In genomic region chr11:98066201-98066600, GRCm38 (mm10) we compare ENCODE assay signal across 28 mouse cellular contexts. TPM values are rescaled to one million over a fixed set of nuclear protein-coding genes. Genes with fewer than 3 reads are reported as not detected.
"Had no signal": no experiment of that assay in that cellular context is flagged by ENCODE, and none has a peak within 500 bp of the region (broad histone marks: within the 10 kb centered on the region; RNA-seq: fewer than 3 reads in every experiment).

No protein-coding gene starts in this region.

- H3K4me2 ChIP-seq: heart, embryonic 12.5 days; hindbrain, embryonic 12.5 days; hindbrain, embryonic 14.5 days; kidney, embryonic 15.5 days; limb, embryonic 13.5 days; limb, embryonic 15.5 days; liver, embryonic 12.5 days had no signal

- H3K9me3 ChIP-seq: heart, embryonic 10.5 days; hindbrain, embryonic 12.5 days; limb, embryonic 15.5 days; liver, embryonic 12.5 days had no signal

- ATAC-seq: hindbrain, embryonic 16.5 days; intestine, embryonic 16.5 days; liver, embryonic 12.5 days had no signal

- H3K27me3 ChIP-seq: hindbrain, embryonic 12.5 days; kidney, embryonic 15.5 days; limb, embryonic 13.5 days; limb, embryonic 15.5 days; liver, embryonic 12.5 days had no signal

- H3K9ac ChIP-seq: heart, embryonic 12.5 days; hindbrain, embryonic 12.5 days; hindbrain, embryonic 14.5 days; kidney, embryonic 15.5 days; limb, embryonic 13.5 days; limb, embryonic 15.5 days; liver, embryonic 12.5 days had no signal

- H3K36me3 ChIP-seq: heart, embryonic 10.5 days; heart, embryonic 12.5 days; hindbrain, embryonic 10.5 days; hindbrain, embryonic 12.5 days; kidney, embryonic 15.5 days; limb, embryonic 13.5 days; limb, embryonic 15.5 days; liver, embryonic 12.5 days had no signal

- DNase-seq: gastrocnemius, adult 2 months; gastrocnemius, postnatal 10 days; gastrocnemius, postnatal 25 days; heart, adult 18-20 months; heart, postnatal 10 days; heart, postnatal 4 days; kidney, adult 11 months; kidney, adult 2 months; kidney, adult 9 months; kidney, postnatal 14 days; kidney, postnatal 36 days; layer of hippocampus, adult 9-11 months; layer of hippocampus, postnatal 36 days; left cerebral cortex, postnatal 4 days had no signal

- H3K4me3 ChIP-seq: gastrocnemius, adult 2 months; heart, embryonic 10.5 days; heart, embryonic 12.5 days; hindbrain, embryonic 10.5 days; hindbrain, embryonic 12.5 days; kidney, embryonic 15.5 days; limb, embryonic 13.5 days; limb, embryonic 15.5 days; liver, embryonic 12.5 days had no signal

- H3K27ac ChIP-seq: gastrocnemius, adult 2 months; heart, embryonic 10.5 days; hindbrain, embryonic 12.5 days; hindbrain, embryonic 14.5 days; kidney, embryonic 15.5 days; kidney, postnatal 0 days; limb, embryonic 13.5 days; limb, embryonic 15.5 days; liver, embryonic 12.5 days had no signal

- H3K4me1 ChIP-seq: heart, embryonic 10.5 days; heart, embryonic 12.5 days; hindbrain, embryonic 12.5 days; kidney, embryonic 15.5 days; liver, embryonic 12.5 days had no signal

RNA-seq across cellular contexts. Expression of gene Stac2, which starts 12.9 kb away (rescaled TPM):
- total RNA-seq: granulocyte monocyte progenitor cell, adult 5-6 weeks; liver, adult 2 months had no signal
- polyA plus RNA-seq: liver, adult 2 months had no signal
